Mouse (Mus musculus): ENCODE measurements around the gene Prrc2b.

Gene Prrc2b

GRCm38 (mm10) chr2:32189060-32189681 lies 38.3 kb downstream of the Prrc2b start:
- no peak for DNase-seq

GRCm38 (mm10) chr2:32190620-32191019 lies 39.7 kb downstream of the Prrc2b start:
- DNase-seq = no peak

GRCm38 (mm10) chr2:32191872-32192507 lies 41.1 kb downstream of the Prrc2b start:
- DNase-seq = peak; percentile 73

GRCm38 (mm10) chr2:32198977-32199376 lies 48.1 kb downstream of the Prrc2b start:
- DNase-seq = no peak

- DNase-seq = no peak
These were observed 49.2 kb downstream of the Prrc2b start for GRCm38 (mm10) chr2:32200033-32200432.

GRCm38 (mm10) chr2:32200712-32201111 lies 49.8 kb downstream of the Prrc2b start:
- no peak for DNase-seq

GRCm38 (mm10) chr2:32201527-32201926 lies 50.6 kb downstream of the Prrc2b start:
- peak; percentile 29 for DNase-seq

- DNase-seq = no peak
These were observed 53.0 kb downstream of the Prrc2b start for GRCm38 (mm10) chr2:32203853-32204252.

GRCm38 (mm10) chr2:32207682-32208081 lies 56.8 kb downstream of the Prrc2b start:
- peak; percentile 57 for DNase-seq

- no peak for DNase-seq
These were observed 60.8 kb downstream of the Prrc2b start for GRCm38 (mm10) chr2:32211689-32212088.

- no peak for DNase-seq
These were observed 62.1 kb downstream of the Prrc2b start for GRCm38 (mm10) chr2:32213000-32213399.

- no peak for DNase-seq
These were observed 64.7 kb downstream of the Prrc2b start for GRCm38 (mm10) chr2:32215576-32215975.

GRCm38 (mm10) chr2:32216506-32216905 lies 65.6 kb downstream of the Prrc2b start:
- no peak for DNase-seq

- no peak for DNase-seq
These were observed 66.8 kb downstream of the Prrc2b start for GRCm38 (mm10) chr2:32217656-32218055.

GRCm38 (mm10) chr2:32218113-32218512 lies 67.2 kb downstream of the Prrc2b start:
- DNase-seq = no peak

- peak; percentile 67 for DNase-seq
These were observed 67.9 kb downstream of the Prrc2b start for GRCm38 (mm10) chr2:32218541-32219334.

GRCm38 (mm10) chr2:32219501-32219900 lies 68.6 kb downstream of the Prrc2b start:
- no peak for DNase-seq

- no peak for DNase-seq
These were observed 69.1 kb downstream of the Prrc2b start for GRCm38 (mm10) chr2:32220021-32220420.

- DNase-seq = no peak
These were observed 70.1 kb downstream of the Prrc2b start for GRCm38 (mm10) chr2:32220969-32221368.

- DNase-seq = no peak
These were observed 70.7 kb downstream of the Prrc2b start for GRCm38 (mm10) chr2:32221577-32221976.

GRCm38 (mm10) chr2:32222057-32222456 lies 71.2 kb downstream of the Prrc2b start:
- DNase-seq = no peak

GRCm38 (mm10) chr2:32235433-32235832 lies 84.6 kb downstream of the Prrc2b start:
- DNase-seq = no peak

GRCm38 (mm10) chr2:32235886-32236759 lies 85.2 kb downstream of the Prrc2b start, which contains the start of gene Pomt1:
TSS of gene Pomt1 (plus strand) at chr2:32236590.
- peak; percentile 96 for DNase-seq

Measured in kidney, postnatal 14 days (tissue).